Mouse (Mus musculus) lung, embryonic 15.5 days (tissue): ENCODE data around the gene Setd3. TPM values are rescaled to one million over a fixed set of nuclear protein-coding genes. Genes with fewer than 3 reads are reported as not detected.
"Not testable (repeated sequence)": the region's sequence is repeated elsewhere in the genome, so short reads cannot be mapped to it uniquely, and the experiment has no call there.

Source experiments
- ATAC-seq: fragments of 200-750 bp; cut with Nextera tagmentation; 2 replicates; pipeline ENCODE4 v1.8.0; 2017; ENCODE audit warnings: moderate number of reproducible peaks, borderline replicate concordance; ENCODE audit not compliant: low FRiP score, low TSS enrichment; ENCODE audit errors: extremely low read depth
- H3K27ac ChIP-seq: fragments of 300-500 bp; sonication (generic); 2 replicates; pipeline ENCODE4 v1.5.1; 2015; ENCODE audit warnings: moderate library complexity, mild to moderate bottlenecking, inconsistent platforms
- H3K27me3 ChIP-seq: fragments of 300-500 bp; sonication (generic); 2 replicates; pipeline ENCODE4 v1.6.1; 2015; ENCODE audit warnings: inconsistent platforms
- H3K36me3 ChIP-seq: fragments of 300-500 bp; sonication (generic); 2 replicates; pipeline ENCODE4 v1.6.1; 2015; ENCODE audit warnings: inconsistent platforms
- H3K4me1 ChIP-seq: fragments of 300-500 bp; sonication (generic); 2 replicates; pipeline ENCODE4 v1.6.1; 2015; ENCODE audit warnings: inconsistent platforms
- H3K4me2 ChIP-seq: fragments of 300-500 bp; sonication (generic); 2 replicates; pipeline ENCODE4 v1.6.1; 2015; ENCODE audit warnings: inconsistent platforms, mild to moderate bottlenecking, moderate library complexity
- H3K4me3 ChIP-seq: fragments of 300-500 bp; sonication (generic); 2 replicates; pipeline ENCODE4 v1.5.1; 2015; ENCODE audit warnings: mild to moderate bottlenecking, inconsistent platforms
- H3K9ac ChIP-seq: fragments of 300-500 bp; sonication (generic); 2 replicates; pipeline ENCODE4 v1.6.1; 2015; ENCODE audit warnings: inconsistent platforms
- H3K9me3 ChIP-seq: fragments of 300-500 bp; sonication (generic); 2 replicates; pipeline ENCODE4 v1.6.1; 2016; ENCODE audit warnings: inconsistent platforms
- WGBS: fragments of 180-500 bp; shearing (Covaris S2); methylation state at CpG from one replicate; pipeline ENCODE4 v1.1.7; 2015; 5-methylcytosine and 5-hydroxymethylcytosine counted together
- polyA plus RNA-seq: library from polyadenylated mRNA; unstranded; fragments of >200 nt; fragmentation: Nextera tagmentation; extraction: Ambion mirVana; gene quantifications from 2 replicates; pipeline ENCODE4 v1.2.1, GENCODE M21; 2015

The Setd3 gene
- polyA plus RNA-seq, 1 experiment from 2014 or later: 87.2 TPM

- WGBS: 86% methylated on average over 8 of the region's 8 CpGs
- H3K9me3 ChIP-seq: no peaks in the 10 kb centered on the region
- ATAC-seq: no peak
- H3K9ac ChIP-seq: no peak overlapping the region
- H3K4me1 ChIP-seq: no peaks in the 10 kb centered on the region
- no peak overlapping the region for H3K4me3 ChIP-seq
- H3K27ac ChIP-seq: no peak overlapping the region
- peaks cover 48% of the 10 kb centered on the region for H3K36me3 ChIP-seq
- H3K4me2 ChIP-seq: no peak overlapping the region
- no peaks in the 10 kb centered on the region for H3K27me3 ChIP-seq
These were observed 46.6 kb downstream of the Setd3 start for GRCm38 (mm10) chr12:108132450-108133070.

GRCm38 (mm10) chr12:108121288-108121687 is 57.8 kb downstream of the Setd3 start:
- H3K9me3 ChIP-seq: no peaks in the 10 kb centered on the region
- ATAC-seq: no peak
- peaks cover 12% of the 10 kb centered on the region for H3K4me1 ChIP-seq
- H3K4me2 ChIP-seq: no peak overlapping the region
- 16% methylated on average over 2 of the region's 2 CpGs for WGBS
- H3K9ac ChIP-seq: no peak overlapping the region
- H3K27ac ChIP-seq: no peak overlapping the region
- peaks cover 5% of the 10 kb centered on the region; the same call in 1 of the 2 replicates for H3K36me3 ChIP-seq
- H3K4me3 ChIP-seq: no peak overlapping the region
- H3K27me3 ChIP-seq: no peaks in the 10 kb centered on the region

- ATAC-seq: no peak
- 72% methylated on average over 6 of the region's 6 CpGs for WGBS
- H3K9me3 ChIP-seq: no peaks in the 10 kb centered on the region
- no peak overlapping the region for H3K27ac ChIP-seq
- H3K36me3 ChIP-seq: peaks cover 11% of the 10 kb centered on the region; the same call in 1 of the 2 replicates
- no peak overlapping the region for H3K4me3 ChIP-seq
- no peak overlapping the region for H3K4me2 ChIP-seq
- H3K4me1 ChIP-seq: peaks cover 12% of the 10 kb centered on the region
- H3K9ac ChIP-seq: no peak overlapping the region
- H3K27me3 ChIP-seq: no peaks in the 10 kb centered on the region
These were observed 58.7 kb downstream of the Setd3 start for GRCm38 (mm10) chr12:108120434-108120833.

GRCm38 (mm10) chr12:108119930-108120329 is 59.2 kb downstream of the Setd3 start:
- H3K4me2 ChIP-seq: no peak overlapping the region
- no peak overlapping the region for H3K9ac ChIP-seq
- peaks cover 11% of the 10 kb centered on the region; the same call in 1 of the 2 replicates for H3K36me3 ChIP-seq
- no peak overlapping the region for H3K4me3 ChIP-seq
- peaks cover 12% of the 10 kb centered on the region for H3K4me1 ChIP-seq
- WGBS: 69% methylated on average over 9 of the region's 9 CpGs
- H3K27ac ChIP-seq: no peak overlapping the region
- no peaks in the 10 kb centered on the region for H3K9me3 ChIP-seq
- no peaks in the 10 kb centered on the region for H3K27me3 ChIP-seq
- ATAC-seq: no peak

- Histone ChIP-seq H3K9ac (no peak overlapping the region), H3K4me3 (no peak overlapping the region), H3K4me1 (peaks cover 12% of the 10 kb centered on the region), H3K36me3 (peaks cover 11% of the 10 kb centered on the region; the same call in 1 of the 2 replicates), H3K4me2 (no peak overlapping the region), H3K27me3 (no peaks in the 10 kb centered on the region), H3K9me3 (no peaks in the 10 kb centered on the region), H3K27ac (no peak overlapping the region)
- ATAC-seq: no peak; the same call in 1 of the 2 replicates
- WGBS: 50% methylated on average over 19 of the region's 19 CpGs
These were observed 60.1 kb downstream of the Setd3 start for GRCm38 (mm10) chr12:108118902-108119531.

- no peak overlapping the region for H3K4me2 ChIP-seq
- no peak overlapping the region for H3K9ac ChIP-seq
- H3K27ac ChIP-seq: no peak overlapping the region
- ATAC-seq: no peak
- no peak overlapping the region for H3K4me3 ChIP-seq
- H3K36me3 ChIP-seq: peaks cover 11% of the 10 kb centered on the region; the same call in 1 of the 2 replicates
- no peaks in the 10 kb centered on the region for H3K9me3 ChIP-seq
- WGBS: 66% methylated on average over 10 of the region's 10 CpGs
- no peaks in the 10 kb centered on the region for H3K27me3 ChIP-seq
- H3K4me1 ChIP-seq: peaks cover 12% of the 10 kb centered on the region
These were observed 60.6 kb downstream of the Setd3 start for GRCm38 (mm10) chr12:108118503-108118901.

- Histone ChIP-seq H3K9ac (no peak overlapping the region), H3K4me2 (no peak overlapping the region), H3K4me1 (no peaks in the 10 kb centered on the region), H3K4me3 (no peak overlapping the region), H3K36me3 (peaks cover 30% of the 10 kb centered on the region), H3K27ac (no peak overlapping the region), H3K27me3 (no peaks in the 10 kb centered on the region), H3K9me3 (no peaks in the 10 kb centered on the region)
- no peak for ATAC-seq
- 79% methylated on average over 12 of the region's 12 CpGs for WGBS
These were observed 67.9 kb downstream of the Setd3 start for GRCm38 (mm10) chr12:108111191-108111590.

- Histone ChIP-seq H3K4me2 (no peak overlapping the region), H3K4me3 (no peak overlapping the region), H3K9me3 (no peaks in the 10 kb centered on the region), H3K27me3 (no peaks in the 10 kb centered on the region), H3K27ac (no peak overlapping the region), H3K36me3 (peaks cover 27% of the 10 kb centered on the region), H3K9ac (no peak overlapping the region), H3K4me1 (no peaks in the 10 kb centered on the region)
- ATAC-seq: no peak
- 91% methylated on average over 3 of the region's 3 CpGs for WGBS
These were observed 68.4 kb downstream of the Setd3 start for GRCm38 (mm10) chr12:108110674-108111073.

- ATAC-seq: no peak
- Histone ChIP-seq H3K36me3 (peaks cover 31% of the 10 kb centered on the region), H3K9ac (no peak overlapping the region), H3K4me1 (no peaks in the 10 kb centered on the region), H3K9me3 (no peaks in the 10 kb centered on the region), H3K4me2 (no peak overlapping the region), H3K4me3 (no peak overlapping the region), H3K27me3 (no peaks in the 10 kb centered on the region), H3K27ac (no peak overlapping the region)
- WGBS: 63% methylated on average over 4 of the region's 4 CpGs
These were observed 69.4 kb downstream of the Setd3 start for GRCm38 (mm10) chr12:108109732-108110131.

- not testable (repeated sequence) for H3K27ac ChIP-seq, H3K4me3 ChIP-seq, H3K4me1 ChIP-seq, H3K27me3 ChIP-seq, H3K4me2 ChIP-seq, ATAC-seq, H3K9ac ChIP-seq, H3K9me3 ChIP-seq
- WGBS: 57% methylated on average over 7 of the region's 7 CpGs
- H3K36me3 ChIP-seq: peaks cover 31% of the 10 kb centered on the region
These were observed 70.5 kb downstream of the Setd3 start for GRCm38 (mm10) chr12:108108591-108108990.

- no peak overlapping the region for H3K4me3 ChIP-seq
- H3K27ac ChIP-seq: no peak overlapping the region
- 28% methylated on average over 6 of the region's 6 CpGs for WGBS
- H3K9ac ChIP-seq: no peak overlapping the region
- H3K4me1 ChIP-seq: no peaks in the 10 kb centered on the region
- H3K36me3 ChIP-seq: peaks cover 10% of the 10 kb centered on the region
- no peak for ATAC-seq
- no peaks in the 10 kb centered on the region for H3K9me3 ChIP-seq
- H3K4me2 ChIP-seq: no peak overlapping the region
- no peaks in the 10 kb centered on the region for H3K27me3 ChIP-seq
These were observed 75.8 kb downstream of the Setd3 start for GRCm38 (mm10) chr12:108103292-108103691.

GRCm38 (mm10) chr12:108102119-108102518 is 77.0 kb downstream of the Setd3 start:
- H3K9ac ChIP-seq: no peak overlapping the region
- H3K27me3 ChIP-seq: no peaks in the 10 kb centered on the region
- H3K4me3 ChIP-seq: no peak overlapping the region
- no peaks in the 10 kb centered on the region for H3K4me1 ChIP-seq
- no peak overlapping the region for H3K4me2 ChIP-seq
- H3K27ac ChIP-seq: no peak overlapping the region
- H3K36me3 ChIP-seq: peaks cover 6% of the 10 kb centered on the region; the same call in 1 of the 2 replicates
- ATAC-seq: no peak
- no peaks in the 10 kb centered on the region for H3K9me3 ChIP-seq
- 63% methylated on average over 2 of the region's 2 CpGs for WGBS
